Mouse (Mus musculus): Measurements from ENCODE around the gene Pgs1. TPM values are rescaled to one million over a fixed set of nuclear protein-coding genes. Genes with fewer than 3 reads are reported as not detected.

Gene Pgs1
- total RNA-seq (2021): 10 to 100 TPM; 76.2 to 81.3 TPM
- long read RNA-seq, experiment 1, transcript Pgs1-203 (10 exons, 2,863 nt): major isoform, 82 of 123 reads
- long read RNA-seq, experiment 1, partial matches to known transcripts: 16 of 123 reads
- long read RNA-seq, experiment 1, other reads (novel, unspliced or antisense): 22 of 123 reads
- long read RNA-seq, experiment 2, transcript Pgs1-201 (10 exons, 2,197 nt): minor isoform, 8 of 205 reads
- long read RNA-seq, experiment 2, transcript Pgs1-203 (10 exons, 2,863 nt): major isoform, 149 of 205 reads
- long read RNA-seq, experiment 2, partial matches to known transcripts: 4 of 205 reads
- long read RNA-seq, experiment 2, other reads (novel, unspliced or antisense): 44 of 205 reads

- no peak for TF ChIP-seq CTCF (conservative IDR thresholded peaks at IDR 0.05)
- peak; percentile 90 to 91 for DNase-seq (ENCODE audit: low spot score in 2 of 2)
- Histone ChIP-seq H3K27ac (peak within 1 kb of the TSS; percentile 96), H3K4me3 (peak within 1 kb of the TSS; percentile 65)
These were observed at the start of gene Pgs1 for GRCm38 (mm10) chr11:117986126-117987031. Pgs1 (plus strand) TSS chr11:117986292.

- TF ChIP-seq CTCF (conservative IDR thresholded peaks at IDR 0.05): no peak
- DNase-seq (ENCODE audit: low spot score in 2 of 2): no peak
- H3K4me3 ChIP-seq: no peak overlapping the region; the same call in 1 of the 2 replicates
- peak overlapping the region; percentile 3; the same call in 1 of the 2 replicates for H3K27ac ChIP-seq
These were observed 46.9 kb upstream of the Pgs1 start for GRCm38 (mm10) chr11:117939004-117939730.

GRCm38 (mm10) chr11:117939741-117940285, 46.3 kb upstream of the Pgs1 start:
- peak overlapping the region; percentile 3; the same call in 1 of the 2 replicates for H3K27ac ChIP-seq

GRCm38 (mm10) chr11:117940881-117941280, 45.2 kb upstream of the Pgs1 start:
- H3K4me3 ChIP-seq: no peak overlapping the region
- H3K27ac ChIP-seq: no peak overlapping the region
- DNase-seq (ENCODE audit: low spot score in 2 of 2): no peak
- no peak for TF ChIP-seq CTCF (conservative IDR thresholded peaks at IDR 0.05)

More at GRCm38 (mm10) chr11:117939741-117940285, 46.3 kb upstream of the Pgs1 start:
- H3K4me3 ChIP-seq: no peak overlapping the region; the same call in 1 of the 2 replicates
- no peak for TF ChIP-seq CTCF (conservative IDR thresholded peaks at IDR 0.05)
- DNase-seq (ENCODE audit: low spot score in 2 of 2): peak; percentile 63 to 68

- Histone ChIP-seq H3K27ac (no peak overlapping the region), H3K4me3 (no peak overlapping the region)
- no peak for TF ChIP-seq CTCF (conservative IDR thresholded peaks at IDR 0.05)
- DNase-seq (ENCODE audit: low spot score in 2 of 2): no peak
These were observed 44.7 kb upstream of the Pgs1 start for GRCm38 (mm10) chr11:117941325-117941834.

- no peak for DNase-seq (ENCODE audit: low spot score in 2 of 2)
- no peak for TF ChIP-seq CTCF (conservative IDR thresholded peaks at IDR 0.05)
- H3K4me3 ChIP-seq: no peak overlapping the region
- H3K27ac ChIP-seq: no peak overlapping the region
These were observed 44.2 kb upstream of the Pgs1 start for GRCm38 (mm10) chr11:117941848-117942247.

GRCm38 (mm10) chr11:117946195-117946979, 39.7 kb upstream of the Pgs1 start:
- no peak for TF ChIP-seq CTCF (conservative IDR thresholded peaks at IDR 0.05)
- Histone ChIP-seq H3K27ac (no peak overlapping the region), H3K4me3 (no peak overlapping the region)
- no peak for DNase-seq (ENCODE audit: low spot score in 2 of 2)

GRCm38 (mm10) chr11:117946996-117947419, 39.1 kb upstream of the Pgs1 start:
- DNase-seq (ENCODE audit: low spot score in 2 of 2): no peak
- no peak for TF ChIP-seq CTCF (conservative IDR thresholded peaks at IDR 0.05)

GRCm38 (mm10) chr11:117949392-117950091, 36.5 kb upstream of the Pgs1 start:
- TF ChIP-seq CTCF (conservative IDR thresholded peaks at IDR 0.05): peak; percentile 38
- DNase-seq (ENCODE audit: low spot score in 2 of 2): no peak
- Histone ChIP-seq H3K4me3 (peak overlapping the region; percentile 39), H3K27ac (peak overlapping the region; percentile 48)

More at GRCm38 (mm10) chr11:117946996-117947419, 39.1 kb upstream of the Pgs1 start:
- Histone ChIP-seq H3K4me3 (no peak overlapping the region), H3K27ac (no peak overlapping the region)

GRCm38 (mm10) chr11:117951391-117951790, 34.7 kb upstream of the Pgs1 start:
- DNase-seq (ENCODE audit: low spot score in 2 of 2): no peak

More at GRCm38 (mm10) chr11:117951391-117951790, 34.7 kb upstream of the Pgs1 start:
- no peak for TF ChIP-seq CTCF (conservative IDR thresholded peaks at IDR 0.05)
- H3K4me3 ChIP-seq: no peak overlapping the region
- no peak overlapping the region for H3K27ac ChIP-seq
